Comparison of ENCODE assay signal across 31 mouse cellular contexts in genomic region chr3:119168166-119168565, GRCm38 (mm10).
"Had no signal": no experiment of that assay in that cellular context is flagged by ENCODE, and none has a peak within 500 bp of the region (broad histone marks: within the 10 kb centered on the region; RNA-seq: fewer than 3 reads in every experiment).

No protein-coding gene starts in this region.

- H3K27ac ChIP-seq: limb, embryonic 10.5 days; limb, embryonic 12.5 days; limb, embryonic 13.5 days; limb, embryonic 15.5 days; liver, embryonic 12.5 days; liver, embryonic 13.5 days; liver, embryonic 14.5 days; liver, embryonic 15.5 days; lung, embryonic 15.5 days; macrophage; midbrain, embryonic 10.5 days; midbrain, embryonic 12.5 days; midbrain, embryonic 15.5 days; neural tube, embryonic 12.5 days; neural tube, embryonic 13.5 days had no signal

- H3K36me3 ChIP-seq: limb, embryonic 10.5 days; limb, embryonic 12.5 days; limb, embryonic 13.5 days; limb, embryonic 15.5 days; liver, embryonic 12.5 days; liver, embryonic 13.5 days; liver, embryonic 15.5 days; lung, embryonic 15.5 days; midbrain, embryonic 10.5 days; midbrain, embryonic 12.5 days; midbrain, embryonic 15.5 days; neural tube, embryonic 12.5 days; neural tube, embryonic 13.5 days had no signal

- H3K4me1 ChIP-seq: limb, embryonic 12.5 days; limb, embryonic 13.5 days; limb, embryonic 15.5 days; liver, embryonic 12.5 days; liver, embryonic 13.5 days; liver, embryonic 15.5 days; lung, embryonic 15.5 days; megakaryocyte, embryonic 14.5 days; neural tube, embryonic 12.5 days; neural tube, embryonic 13.5 days had no signal

- DNase-seq: left cerebral cortex, postnatal 4 days; liver; liver, embryonic 13.5 days; liver, postnatal 0 days; lung, adult 18-20 months; lung, adult 2 months; lung, embryonic 14.5 days; lung, postnatal 10 days; lung, postnatal 14 days; lung, postnatal 36 days; lung, postnatal 4 days; midbrain, embryonic 14.5 days had no signal

- H3K27me3 ChIP-seq: limb, embryonic 12.5 days; limb, embryonic 13.5 days; limb, embryonic 15.5 days; liver, embryonic 12.5 days; liver, embryonic 13.5 days; liver, embryonic 15.5 days; lung, embryonic 15.5 days; megakaryocyte, embryonic 14.5 days; midbrain, embryonic 12.5 days; midbrain, embryonic 15.5 days; neural tube, embryonic 12.5 days; neural tube, embryonic 13.5 days had no signal

- H3K9me3 ChIP-seq: limb, embryonic 10.5 days; limb, embryonic 12.5 days; limb, embryonic 13.5 days; limb, embryonic 15.5 days; liver, embryonic 12.5 days; liver, embryonic 13.5 days; liver, embryonic 15.5 days; lung, embryonic 15.5 days; midbrain, embryonic 10.5 days; midbrain, embryonic 12.5 days; midbrain, embryonic 15.5 days; neural tube, embryonic 12.5 days; neural tube, embryonic 13.5 days had no signal

- H3K9ac ChIP-seq: limb, embryonic 12.5 days; limb, embryonic 13.5 days; limb, embryonic 15.5 days; liver, embryonic 12.5 days; liver, embryonic 13.5 days; liver, embryonic 14.5 days; liver, embryonic 15.5 days; liver, postnatal 0 days; lung, embryonic 14.5 days; lung, embryonic 15.5 days; midbrain, embryonic 12.5 days; midbrain, embryonic 15.5 days; neural tube, embryonic 12.5 days; neural tube, embryonic 13.5 days had no signal

- H3K4me3 ChIP-seq: limb, embryonic 10.5 days; limb, embryonic 12.5 days; limb, embryonic 13.5 days; limb, embryonic 15.5 days; liver, embryonic 12.5 days; liver, embryonic 13.5 days; liver, embryonic 15.5 days; lung, embryonic 15.5 days; megakaryocyte, embryonic 14.5 days; midbrain, embryonic 10.5 days; midbrain, embryonic 12.5 days; midbrain, embryonic 15.5 days; myocyte; neural tube, embryonic 12.5 days; neural tube, embryonic 13.5 days had no signal

- ATAC-seq: liver, embryonic 12.5 days; liver, postnatal 0 days; lung, postnatal 0 days; midbrain, embryonic 15.5 days; midbrain, embryonic 16.5 days had no signal

- H3K4me2 ChIP-seq: limb, embryonic 12.5 days; limb, embryonic 13.5 days; limb, embryonic 15.5 days; liver, embryonic 11.5 days; liver, embryonic 12.5 days; liver, embryonic 13.5 days; liver, embryonic 15.5 days; lung, embryonic 14.5 days; lung, embryonic 15.5 days; midbrain, embryonic 12.5 days; midbrain, embryonic 15.5 days; neural tube, embryonic 12.5 days; neural tube, embryonic 13.5 days had no signal
